Mouse (Mus musculus) colon, adult 2 months (tissue): ENCODE results near the gene Olfr1089. TPM values are rescaled to one million over a fixed set of nuclear protein-coding genes. Genes with fewer than 3 reads are reported as not detected.

ENCODE experiments used
- polyA plus RNA-seq: library from polyadenylated mRNA; depleted of rRNA; stranded (reverse); fragments of >200 nt; gene quantifications from 2 replicates; pipeline ENCODE4 v1.2.3, GENCODE M21; 2012; rRNA removed

Olfr1089 gene
- not detected in 2 replicates for polyA plus RNA-seq

DNA sequence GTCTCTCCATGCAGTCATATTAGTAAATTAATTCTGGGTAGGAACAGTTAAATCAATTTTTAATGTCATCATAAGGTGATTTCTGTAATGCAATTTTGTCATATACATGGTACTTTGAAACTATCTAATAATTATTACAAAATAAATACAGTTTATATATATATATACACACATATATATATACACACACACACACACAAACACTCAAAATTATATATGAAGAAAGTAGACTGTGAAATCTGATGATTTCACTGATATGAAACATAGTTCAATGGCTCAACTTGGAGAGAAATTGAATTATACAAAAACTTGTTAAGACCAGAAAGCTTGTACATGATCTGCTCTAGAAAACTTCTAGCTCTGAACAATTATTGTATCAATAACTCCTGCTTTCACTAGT, at the start of gene Olfr1089:
Olfr1089 (minus strand) TSS at position 101 of the 400 bp plus-strand sequence.

DNA sequence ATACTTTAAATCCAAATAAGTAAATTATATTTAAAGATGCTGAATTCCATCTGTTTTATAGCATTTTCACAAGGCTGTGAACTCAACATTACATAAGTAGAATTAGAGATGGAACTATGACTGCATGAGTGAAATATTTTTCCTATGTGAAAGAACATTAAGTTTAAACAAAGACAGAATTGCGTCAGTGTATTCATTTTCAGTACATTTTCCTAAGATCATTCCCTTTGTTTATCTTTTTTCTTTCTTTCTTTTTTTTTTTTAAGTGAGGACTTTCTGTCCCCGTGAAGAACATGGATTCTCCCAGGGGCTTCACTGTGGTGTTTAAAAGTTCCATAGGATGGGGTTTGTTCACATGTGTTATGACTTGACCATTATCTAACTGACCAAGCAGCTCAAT, 48.7 kb upstream of the Olfr1089 start, which contains the start of gene Olfr1093:
Olfr1093 (plus strand) TSS at position 301 of the 400 bp plus-strand sequence.

DNA sequence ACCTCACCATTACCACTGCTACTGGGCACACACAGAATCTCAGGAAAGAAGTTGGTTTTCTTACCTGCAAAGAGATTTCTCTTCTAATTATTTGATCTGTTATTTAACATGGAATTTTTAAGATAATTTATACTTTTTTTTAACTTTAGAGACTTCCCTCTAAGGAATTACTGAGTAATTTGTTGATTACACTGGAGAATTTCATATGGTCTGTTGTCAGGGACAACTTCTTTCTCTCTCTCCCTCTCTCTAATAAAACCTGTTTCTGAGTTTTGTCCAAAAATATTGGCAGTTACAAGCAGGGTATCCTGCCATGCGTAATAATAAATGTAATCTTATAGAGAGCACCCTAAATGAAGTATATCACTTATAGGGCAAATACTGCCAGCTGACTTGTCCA, 25.4 kb upstream of the Olfr1089 start, which contains the start of gene Olfr1090:
Olfr1090 (minus strand) TSS at position 101 of the 400 bp plus-strand sequence.

DNA sequence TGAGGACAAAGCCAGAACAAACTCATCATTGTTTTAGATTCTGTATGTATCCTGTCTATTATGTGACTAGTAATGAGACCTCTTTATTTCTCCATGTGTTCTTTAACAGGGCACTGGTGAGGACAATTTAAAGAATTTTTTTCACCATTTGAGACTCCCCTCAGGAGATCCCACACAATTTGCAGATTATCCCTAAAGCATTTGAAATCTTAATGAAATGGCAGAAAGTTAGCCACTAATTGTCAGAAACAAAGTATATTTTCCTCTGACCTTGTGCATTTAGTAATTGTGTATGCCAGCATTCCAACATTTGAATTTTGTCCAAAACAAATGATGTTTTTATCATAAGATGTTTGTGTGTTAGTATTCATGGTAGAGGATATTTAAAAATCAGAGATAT, 35.2 kb downstream of the Olfr1089 start, which contains the start of gene Olfr1087:
Olfr1087 (minus strand) TSS at position 101 of the 400 bp plus-strand sequence.

Other genes with a start within 250 kb of the Olfr1089 start
- not detected in 2 replicates for gene Olfr228, start 246.3 kb downstream of the Olfr1089 start, polyA plus RNA-seq
- gene Olfr1076, start 225.2 kb downstream of the Olfr1089 start, polyA plus RNA-seq, result not detected in 2 replicates
- gene Olfr1079, start 191.2 kb downstream of the Olfr1089 start, polyA plus RNA-seq, result not detected in 2 replicates
- gene Olfr1080, start 175.5 kb downstream of the Olfr1089 start, polyA plus RNA-seq, result not detected in 2 replicates
- not detected in 2 replicates for gene Olfr1082, start 134.7 kb downstream of the Olfr1089 start, polyA plus RNA-seq
- not detected in 2 replicates for gene Olfr1084, start 94.0 kb downstream of the Olfr1089 start, polyA plus RNA-seq
- gene Olfr1085, start 71.7 kb downstream of the Olfr1089 start, polyA plus RNA-seq, result not detected in 2 replicates
- gene Olfr1086, start 53.6 kb downstream of the Olfr1089 start, polyA plus RNA-seq, result not detected in 2 replicates
- gene Olfr1087, start 35.3 kb downstream of the Olfr1089 start, polyA plus RNA-seq, result not detected in 2 replicates
- gene Olfr1090, start 25.3 kb upstream of the Olfr1089 start, polyA plus RNA-seq, result not detected in 2 replicates
- not detected in 2 replicates for gene Olfr1093, start 48.8 kb upstream of the Olfr1089 start, polyA plus RNA-seq
- gene Olfr141, start 76.3 kb upstream of the Olfr1089 start, polyA plus RNA-seq, result not detected in 2 replicates
- not detected in 2 replicates for gene Olfr1094, start 91.0 kb upstream of the Olfr1089 start, polyA plus RNA-seq
- gene Olfr1095, start 118.0 kb upstream of the Olfr1089 start, polyA plus RNA-seq, result not detected in 2 replicates
- not detected in 2 replicates for gene Gm13723, start 141.1 kb upstream of the Olfr1089 start, polyA plus RNA-seq
- gene Olfr1097, start 158.5 kb upstream of the Olfr1089 start, polyA plus RNA-seq, result not detected in 2 replicates
- not detected in 2 replicates for gene Olfr1098, start 190.8 kb upstream of the Olfr1089 start, polyA plus RNA-seq
- gene Olfr1099, start 227.0 kb upstream of the Olfr1089 start, polyA plus RNA-seq, result not detected in 2 replicates
- not detected in 2 replicates for gene Olfr1100, start 246.3 kb upstream of the Olfr1089 start, polyA plus RNA-seq